Mouse (Mus musculus): Measurements from ENCODE around the gene Nfix. TPM values are rescaled to one million over a fixed set of nuclear protein-coding genes. Genes with fewer than 3 reads are reported as not detected.
A peak's percentile ranks its signal among the peaks of the same experiment; 100 is the strongest.

Gene Nfix
- total RNA-seq, 2 experiments from 2014 or later: 287 to 311 TPM

DNA sequence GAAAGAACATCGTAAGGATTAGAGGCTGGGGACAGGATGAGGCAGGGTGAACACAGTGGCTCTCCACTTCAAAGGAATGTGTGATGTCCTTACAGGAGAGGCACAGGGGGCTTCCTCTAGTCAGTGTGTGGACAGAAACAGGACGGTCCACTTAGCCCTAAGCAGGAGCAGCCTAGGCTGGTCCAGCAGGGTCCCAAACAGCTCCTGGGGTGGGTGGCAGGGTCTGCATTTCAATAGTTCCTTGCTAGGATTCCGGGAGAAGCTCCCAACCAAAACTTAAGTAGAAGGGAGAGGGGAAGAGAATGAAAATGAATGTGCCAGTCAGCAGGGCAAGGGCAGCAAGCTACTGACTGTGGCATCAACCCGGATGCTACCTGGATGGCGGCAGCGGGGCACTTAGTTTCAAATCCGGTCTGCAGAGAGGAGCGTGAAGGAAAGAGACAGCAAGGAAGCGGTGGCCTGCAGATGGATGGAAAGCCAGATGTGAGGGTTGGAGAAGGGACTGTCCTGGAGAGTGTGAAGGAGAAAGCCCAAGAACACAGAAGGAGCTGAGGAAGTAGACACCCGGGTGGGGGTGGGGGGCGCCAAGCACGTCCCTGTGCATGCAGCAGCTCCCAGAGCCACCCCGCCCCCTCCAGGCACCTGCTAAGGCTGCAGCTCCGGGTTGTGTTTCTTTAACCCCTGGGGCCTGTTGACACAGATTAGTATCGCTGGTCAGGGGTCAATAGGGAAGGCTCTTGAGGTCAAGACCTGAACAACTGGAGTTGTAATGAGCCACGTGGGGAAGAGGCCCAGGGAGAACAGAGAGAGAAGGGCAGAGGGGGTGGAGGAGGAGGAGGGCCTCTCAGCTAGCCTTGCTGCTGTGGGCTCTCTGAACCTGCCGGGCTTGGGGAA is 54.9 kb downstream of the Nfix start:
- intact Hi-C loops (cut with DNase I): no loop called here
- no peak for DNase-seq (ENCODE audit: low spot score)

DNA sequence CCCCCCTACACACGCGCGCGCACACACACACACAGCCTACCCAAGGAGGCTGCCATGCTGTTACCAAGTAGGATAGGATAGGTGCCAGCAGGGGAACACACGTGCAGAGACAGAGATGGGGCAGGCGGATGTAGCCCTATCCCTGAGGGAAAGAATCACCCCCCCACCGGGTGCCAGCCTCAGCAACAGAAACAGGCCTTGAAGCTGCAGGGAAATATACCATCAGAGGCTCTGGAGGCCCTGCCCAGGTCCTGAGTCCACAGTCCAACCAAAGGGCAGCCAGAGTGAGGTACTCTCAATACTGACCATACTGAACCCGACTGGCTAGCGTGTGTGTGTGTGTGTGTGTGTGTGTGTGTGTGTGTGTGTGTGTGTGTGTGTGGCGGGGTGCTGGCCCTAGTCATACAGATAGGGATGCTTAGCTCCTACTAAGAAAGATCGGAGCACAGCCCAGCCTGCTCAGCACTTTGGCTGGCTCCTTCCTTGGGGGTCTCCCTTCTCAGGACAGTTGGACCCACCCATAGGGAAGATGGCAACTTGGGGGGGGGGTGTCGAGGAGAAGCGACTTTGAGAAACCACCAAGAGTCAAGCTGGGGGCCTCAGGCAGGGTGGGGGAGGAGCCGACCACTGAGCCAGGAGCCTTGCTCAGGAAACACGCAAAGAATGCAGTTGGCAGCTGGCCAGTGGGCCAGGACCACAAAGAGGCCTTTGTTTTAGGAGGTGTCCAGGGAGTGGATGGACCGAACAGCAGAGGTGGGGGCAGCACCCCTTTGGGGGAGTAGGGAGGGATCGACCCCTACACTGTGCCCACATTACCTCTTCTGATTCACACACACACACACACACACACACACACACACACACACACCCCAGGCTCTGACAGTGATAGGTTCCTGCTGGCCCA is 56.4 kb downstream of the Nfix start:
- intact Hi-C loops (cut with DNase I): no loop called here
- peak; percentile 70 for DNase-seq (ENCODE audit: low spot score)

DNA sequence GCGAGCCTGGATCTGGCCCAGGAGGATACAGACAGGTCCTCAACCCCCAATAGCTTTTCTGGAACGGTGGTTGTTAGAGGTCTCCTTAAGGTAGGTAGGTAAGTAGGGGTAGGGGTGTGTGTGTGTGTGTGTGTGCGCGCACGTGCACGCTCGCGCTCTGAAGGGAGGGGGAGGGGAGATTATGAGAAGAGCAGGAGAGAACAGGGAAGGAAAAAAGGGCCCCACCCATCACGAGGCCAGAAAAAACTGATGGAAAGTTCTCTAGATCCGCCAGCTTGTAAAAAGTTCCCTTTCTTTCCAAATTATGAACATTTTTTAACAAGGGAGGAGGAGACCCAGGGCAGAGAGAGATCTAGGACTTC is 57.1 kb downstream of the Nfix start:
- intact Hi-C loops (cut with DNase I): no loop called here
- peak; percentile 40 for DNase-seq (ENCODE audit: low spot score)

DNA sequence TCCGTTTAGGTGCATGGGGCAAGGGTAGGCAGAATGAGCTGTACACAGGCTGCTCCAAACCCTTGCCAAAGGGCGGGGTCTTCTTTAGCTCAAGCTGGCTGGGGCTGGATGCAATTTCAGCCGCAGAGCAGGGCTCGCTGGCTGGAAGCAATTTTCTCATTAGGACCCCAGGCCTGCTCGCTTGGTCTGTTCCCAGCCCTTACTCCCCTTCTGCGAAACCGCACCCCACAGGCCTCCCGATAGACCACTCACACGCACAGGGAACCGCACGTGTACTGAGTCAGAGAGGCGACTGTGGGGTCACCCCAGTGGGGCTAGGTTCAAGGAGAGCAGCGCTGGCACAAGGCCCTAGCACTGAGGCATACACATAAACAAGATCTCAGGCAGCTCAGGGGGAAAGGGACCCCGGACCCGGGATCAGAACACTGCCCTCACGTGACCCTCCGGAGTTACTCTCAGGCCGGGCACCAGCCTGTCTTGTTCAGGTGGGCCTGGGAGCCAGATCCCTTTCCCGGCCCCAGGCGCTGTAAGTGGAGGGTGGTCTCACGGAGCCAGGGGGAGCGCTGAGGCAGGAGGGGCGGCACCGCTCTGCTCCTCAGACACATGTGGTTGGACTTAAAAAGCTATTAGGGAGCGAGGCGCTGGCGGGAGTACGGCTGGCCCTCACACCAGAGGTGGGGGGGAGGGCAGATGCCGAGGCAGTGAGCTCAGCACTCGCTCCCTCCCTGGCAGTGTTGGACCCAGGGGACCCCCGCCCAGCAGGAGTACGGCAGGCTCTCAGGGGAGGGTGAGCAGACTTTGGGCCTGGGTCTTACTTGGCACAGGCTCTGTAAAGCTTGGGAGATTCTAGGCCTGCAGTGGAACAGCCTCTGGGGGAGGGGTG is 57.7 kb downstream of the Nfix start:
- peak; percentile 74 for DNase-seq (ENCODE audit: low spot score)
- intact Hi-C loops (cut with DNase I): no loop called here

DNA sequence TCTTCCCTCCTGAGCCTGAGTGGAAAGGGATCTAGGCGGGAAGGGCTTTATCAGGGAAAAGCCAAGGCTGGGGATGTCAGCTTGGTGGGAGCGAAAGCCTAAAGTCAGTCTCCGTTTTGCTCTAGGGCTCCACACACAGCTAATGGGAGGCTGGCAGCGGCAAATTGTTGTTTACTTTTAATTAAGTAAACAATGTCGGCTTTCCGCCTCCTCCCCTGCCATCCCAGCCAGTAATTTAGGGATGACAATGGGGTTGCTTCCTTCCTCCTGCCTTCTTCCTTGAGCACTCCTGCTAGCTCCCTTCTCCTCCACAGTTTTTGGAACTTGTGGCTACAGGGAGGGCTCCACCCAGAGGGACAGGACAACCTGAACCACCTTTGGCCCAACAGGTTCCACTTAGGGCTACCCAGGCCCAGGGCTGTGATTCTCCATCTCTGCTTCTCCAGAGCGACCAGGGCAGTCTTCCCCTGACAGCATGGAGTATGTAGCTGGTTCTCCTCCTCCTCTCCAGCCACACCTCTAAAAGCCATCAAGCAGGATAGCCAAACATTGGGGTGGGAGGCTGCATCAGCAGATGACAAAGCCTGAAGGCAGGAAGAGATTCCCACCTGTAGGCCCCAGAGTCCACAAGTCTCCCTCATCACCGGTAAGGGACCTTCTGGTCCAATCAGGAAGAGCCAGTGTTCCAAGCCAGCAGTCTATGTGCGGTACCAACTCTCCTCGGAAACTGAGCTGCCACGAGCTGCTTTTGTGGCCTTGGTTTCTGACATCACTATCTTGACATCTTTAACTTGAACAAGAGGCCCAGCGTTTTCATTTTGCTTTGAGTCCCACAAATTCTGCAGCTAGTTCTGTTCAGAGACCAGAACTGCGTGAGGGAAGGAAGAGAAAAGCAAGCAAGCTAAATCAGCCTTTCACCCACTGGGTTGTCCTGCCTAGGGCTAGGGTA is 59.0 kb downstream of the Nfix start:
- intact Hi-C loops (cut with DNase I): no loop called here
- no peak for DNase-seq (ENCODE audit: low spot score)

DNA sequence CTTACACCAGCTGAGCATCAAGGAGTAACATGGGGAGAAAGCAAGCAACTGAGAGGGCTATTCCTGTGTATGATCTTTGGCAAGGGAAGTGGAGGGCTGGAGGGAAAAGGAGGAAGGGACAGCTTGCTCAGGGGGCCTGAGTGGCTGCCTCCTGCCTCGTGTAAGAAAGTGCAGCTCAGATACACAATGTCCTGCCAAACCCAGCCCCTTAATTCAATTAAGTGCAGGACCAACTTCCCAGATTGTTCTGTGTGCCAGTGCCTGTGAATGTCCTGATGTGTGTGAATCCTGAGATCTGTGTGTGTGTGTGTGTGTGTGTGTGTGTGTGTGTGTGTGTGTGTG is 60.8 kb downstream of the Nfix start:
- intact Hi-C loops (cut with DNase I): loop anchor here (5.0 kb wide), 1 partner anchor 37 kb away; the partner anchor contains the start of gene Lyl1
- no peak for DNase-seq (ENCODE audit: low spot score)

- intact Hi-C loops (cut with DNase I): loop anchor here (5.0 kb wide), 1 partner anchor 37 kb away; the partner anchor contains the start of gene Lyl1
- DNase-seq (ENCODE audit: low spot score): no peak
These were observed 61.3 kb downstream of the Nfix start for GRCm38 (mm10) chr8:84738715-84739400.

DNA sequence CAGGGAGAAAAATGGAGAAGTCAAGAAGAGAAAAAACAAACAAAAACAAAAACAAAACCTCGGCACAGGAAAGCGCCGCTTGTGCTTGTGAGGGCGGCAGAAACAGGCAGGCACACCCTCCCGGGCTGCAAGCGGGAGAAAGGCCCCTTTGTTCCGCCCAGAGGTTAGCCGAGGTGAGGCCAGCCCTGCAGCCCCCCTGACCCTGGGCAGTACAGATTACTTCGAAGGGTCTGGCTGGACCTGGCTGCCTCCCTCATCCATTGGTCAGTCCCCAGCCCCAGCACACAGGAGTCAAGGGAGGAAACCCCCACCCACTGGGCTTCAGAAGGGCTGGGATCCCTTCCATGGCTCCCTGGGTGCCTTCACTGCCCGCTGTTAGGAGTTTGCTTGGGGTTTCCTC is 61.9 kb downstream of the Nfix start:
- intact Hi-C loops (cut with DNase I): loop anchor here (5.0 kb wide), 1 partner anchor 36 kb away; the partner anchor contains the start of gene Lyl1
- DNase-seq (ENCODE audit: low spot score): no peak

GRCm38 (mm10) chr8:84737608-84738007 is 62.5 kb downstream of the Nfix start:
- DNase-seq (ENCODE audit: low spot score): peak; percentile 64
- intact Hi-C loops (cut with DNase I): loop anchor here (1.0 to 5.0 kb wide), 3 partner anchors 27 to 73 kb away; partner anchors contain the start of gene Lyl1

GRCm38 (mm10) chr8:84736521-84736920 is 63.6 kb downstream of the Nfix start:
- no peak for DNase-seq (ENCODE audit: low spot score)
- intact Hi-C loops (cut with DNase I): loop anchor here (2.0 to 5.0 kb wide), 2 partner anchors 26 to 34 kb away; partner anchors contain the start of gene Lyl1

- intact Hi-C loops (cut with DNase I): loop anchor here (5.0 kb wide), 1 partner anchor 33 kb away; the partner anchor contains the start of gene Lyl1
- DNase-seq (ENCODE audit: low spot score): no peak
These were observed 64.5 kb downstream of the Nfix start for GRCm38 (mm10) chr8:84735597-84735996.

- intact Hi-C loops (cut with DNase I): loop anchor here (5.0 kb wide), 1 partner anchor 32 kb away; the partner anchor contains the start of gene Lyl1
- no peak for DNase-seq (ENCODE audit: low spot score)
These were observed 65.5 kb downstream of the Nfix start for GRCm38 (mm10) chr8:84734680-84735079.

DNA sequence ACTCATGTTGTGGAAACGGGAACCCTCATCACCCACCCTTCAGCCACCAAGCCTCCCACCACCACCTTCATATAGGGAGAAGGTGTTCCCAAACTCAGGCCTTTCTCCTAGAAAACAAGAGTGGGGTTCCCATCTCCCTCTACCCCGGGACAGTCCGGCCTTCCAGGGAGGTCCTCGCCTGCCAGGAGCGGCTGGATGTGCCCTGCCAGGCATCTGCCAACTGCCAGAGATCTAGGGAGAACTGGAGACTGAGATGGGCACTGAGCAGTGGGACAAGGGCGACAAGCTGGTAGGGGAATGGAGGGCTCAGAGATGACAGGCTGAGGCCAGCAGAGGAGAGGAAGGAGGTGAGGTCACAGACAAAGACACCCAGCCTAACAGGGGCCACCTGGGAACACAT is 66.2 kb downstream of the Nfix start:
- intact Hi-C loops (cut with DNase I): no loop called here
- DNase-seq (ENCODE audit: low spot score): no peak

GRCm38 (mm10) chr8:84732996-84733395 is 67.1 kb downstream of the Nfix start:
- no peak for DNase-seq (ENCODE audit: low spot score)
- intact Hi-C loops (cut with DNase I): no loop called here

- intact Hi-C loops (cut with DNase I): no loop called here
- no peak for DNase-seq (ENCODE audit: low spot score)
These were observed 67.6 kb downstream of the Nfix start for GRCm38 (mm10) chr8:84732545-84732944.

DNA sequence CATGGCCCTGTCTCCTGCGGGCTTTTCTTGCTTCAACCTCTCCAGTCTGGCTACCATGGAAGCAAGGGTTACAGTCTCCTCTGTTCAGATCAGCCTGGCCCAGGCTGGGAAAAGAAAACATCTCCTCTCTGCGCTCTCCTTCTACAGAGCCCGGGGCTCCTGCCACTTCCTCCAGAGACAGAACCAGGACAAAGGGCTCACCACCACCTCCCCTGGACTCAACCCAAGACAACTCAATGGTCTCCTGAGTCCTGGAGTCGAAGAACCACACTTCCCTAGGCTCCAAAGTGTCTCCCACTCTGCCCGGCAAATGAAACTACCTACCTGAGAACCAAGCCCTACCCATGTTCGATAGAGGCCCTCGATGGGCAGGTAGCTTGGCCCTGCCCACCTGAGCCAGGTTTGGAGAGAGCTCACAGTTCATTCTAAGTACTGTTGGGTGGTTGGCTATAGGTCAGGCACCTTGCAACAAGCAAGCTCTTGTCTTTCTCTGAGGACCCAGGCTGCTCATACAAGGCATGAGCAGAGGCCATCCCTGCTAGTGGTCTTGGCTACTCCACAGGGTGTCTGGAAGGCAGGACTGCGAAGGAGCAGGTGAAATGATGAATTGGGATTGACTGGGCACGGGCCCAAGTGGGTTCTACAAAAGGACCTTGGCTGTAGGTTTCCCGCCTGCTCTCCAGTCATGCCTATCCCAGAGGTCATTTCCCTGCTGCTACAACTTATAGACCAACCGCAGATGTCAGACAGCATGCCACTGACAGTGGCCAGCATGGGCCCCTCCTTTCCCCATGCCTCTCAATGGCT is 68.6 kb downstream of the Nfix start:
- no peak for DNase-seq (ENCODE audit: low spot score)
- intact Hi-C loops (cut with DNase I): no loop called here
